Mouse (Mus musculus): ENCODE results near the gene Mien1.

The Mien1 gene

DNA sequence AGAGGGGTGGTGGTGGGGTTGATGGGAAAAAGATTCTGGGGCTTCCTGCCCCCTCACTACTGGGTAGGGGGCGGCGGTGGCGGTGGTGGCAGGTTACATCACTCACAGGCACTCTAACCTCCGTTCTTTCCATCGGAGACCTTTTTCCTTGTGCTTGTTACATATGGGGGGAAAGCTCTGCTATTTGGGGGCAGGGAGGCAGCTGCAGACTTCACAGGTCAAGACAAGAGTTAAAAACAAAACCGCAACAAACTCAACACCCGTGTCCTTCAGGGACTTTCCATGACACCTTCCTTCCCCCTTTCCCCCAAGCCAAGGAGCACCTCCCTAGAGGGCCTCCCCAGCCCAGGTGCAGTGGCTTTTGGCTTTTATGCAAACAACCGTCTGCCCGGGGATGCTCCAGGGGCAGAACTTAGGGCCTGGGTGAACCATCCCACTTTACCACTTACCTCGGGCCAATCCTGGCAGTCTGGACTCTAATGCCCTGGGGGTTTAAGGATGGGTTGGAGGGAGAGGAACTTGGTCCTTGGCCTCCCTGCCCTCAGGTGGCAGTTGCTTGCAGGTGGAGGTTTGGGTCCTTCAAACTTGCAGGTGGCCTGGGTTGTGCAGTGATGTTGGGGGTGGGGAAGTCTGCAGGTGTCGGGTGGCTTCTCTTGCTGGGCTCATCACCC lies 20.4 kb upstream of the Mien1 start:
- no peak for DNase-seq

DNA sequence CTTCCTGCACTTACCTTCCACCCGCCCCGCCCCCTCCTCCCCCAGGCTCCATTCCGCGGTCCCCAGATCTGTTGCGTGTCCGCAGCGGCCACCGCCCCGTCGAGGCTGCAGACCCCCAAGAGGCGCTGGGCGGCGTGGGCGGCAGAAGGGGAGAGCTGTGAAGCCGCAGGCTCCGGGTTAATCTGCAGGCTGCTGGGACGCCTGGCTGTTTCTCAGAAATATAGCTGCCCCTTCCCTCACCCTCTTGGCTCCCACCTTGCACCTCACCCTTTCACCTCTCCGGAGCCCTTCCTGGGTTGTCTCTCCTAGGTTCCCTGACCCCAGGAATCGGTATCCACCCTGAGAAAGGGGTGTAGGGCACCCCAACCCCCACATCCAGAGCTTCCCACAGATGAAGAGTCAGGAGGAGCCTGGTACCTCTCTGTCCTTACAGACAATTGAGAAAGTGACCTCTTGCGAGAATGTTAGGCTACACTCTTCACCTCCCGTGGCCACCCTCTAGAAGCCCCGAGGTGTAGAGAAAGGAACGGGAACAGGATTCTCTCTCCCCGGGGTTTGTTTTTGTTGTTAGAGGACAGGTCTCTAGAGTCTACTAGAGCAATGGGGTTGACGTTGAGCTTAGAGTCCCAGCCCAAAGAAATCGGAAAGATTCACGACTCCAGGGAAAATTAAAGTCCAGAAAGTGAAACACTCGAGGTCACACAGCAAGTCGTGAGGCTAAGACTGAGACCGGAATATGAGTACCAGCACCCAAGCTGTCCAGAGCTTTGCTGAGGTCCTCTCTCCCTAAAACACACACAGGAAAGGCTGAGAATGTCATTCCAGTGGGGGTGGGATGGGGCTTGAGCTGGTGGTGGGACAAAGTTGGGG lies 19.6 kb upstream of the Mien1 start:
- DNase-seq = no peak

DNA sequence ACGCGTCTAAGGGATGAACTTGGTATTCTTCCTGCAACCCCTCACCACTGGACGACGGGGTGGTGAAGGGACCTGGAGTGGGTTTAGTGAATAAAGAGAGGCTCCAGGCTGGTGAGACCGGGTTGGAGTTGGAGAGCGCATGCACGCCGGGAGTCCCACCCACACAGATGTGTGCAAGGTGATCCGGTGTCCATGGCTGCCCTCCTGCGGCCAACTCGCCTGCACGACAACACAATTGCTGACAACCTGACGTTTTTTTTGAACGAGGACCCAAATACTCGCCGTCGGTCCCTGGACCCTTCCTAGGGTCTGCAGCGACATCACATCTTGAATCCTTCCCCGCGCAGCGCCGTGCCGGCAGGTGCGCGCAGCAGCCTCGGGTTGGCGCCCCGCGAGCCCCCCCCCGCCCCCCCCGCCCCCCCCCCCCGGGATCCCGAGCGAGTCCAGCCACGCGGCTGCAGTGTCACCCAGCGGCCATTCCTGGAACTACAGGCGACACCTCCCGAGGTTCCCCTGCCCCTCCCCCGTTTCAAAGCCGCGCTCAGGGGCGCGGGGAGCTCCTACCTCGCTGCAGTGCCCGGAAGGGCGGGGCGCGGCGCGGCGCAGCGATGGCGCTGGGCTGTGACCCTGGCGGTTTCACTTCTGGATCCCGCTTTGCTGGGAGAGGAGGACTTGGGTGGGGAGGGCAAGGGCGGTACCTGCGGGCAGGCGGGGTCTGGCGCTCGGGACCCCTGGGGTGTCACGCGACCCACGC lies 18.8 kb upstream of the Mien1 start:
- DNase-seq = peak; percentile 86

DNA sequence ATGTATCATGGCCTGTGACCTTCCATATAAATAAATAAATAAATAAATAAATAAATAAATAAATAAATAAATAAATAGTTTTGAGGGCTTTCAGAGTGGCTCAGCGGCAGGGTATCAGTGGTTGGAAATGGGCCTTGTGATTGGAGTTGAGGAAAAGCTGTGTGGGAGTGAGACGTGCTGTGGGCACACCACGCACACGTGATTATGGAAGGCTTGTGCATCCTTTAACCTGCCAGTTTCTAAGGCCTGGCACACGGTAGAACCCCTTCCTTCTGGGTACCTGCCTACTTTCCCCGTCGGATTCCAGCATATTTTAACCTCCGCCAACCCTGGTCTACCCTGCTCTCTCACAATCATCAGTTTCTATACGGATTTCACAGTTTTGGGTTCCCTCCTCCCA lies 18.2 kb upstream of the Mien1 start:
- DNase-seq = no peak

DNA sequence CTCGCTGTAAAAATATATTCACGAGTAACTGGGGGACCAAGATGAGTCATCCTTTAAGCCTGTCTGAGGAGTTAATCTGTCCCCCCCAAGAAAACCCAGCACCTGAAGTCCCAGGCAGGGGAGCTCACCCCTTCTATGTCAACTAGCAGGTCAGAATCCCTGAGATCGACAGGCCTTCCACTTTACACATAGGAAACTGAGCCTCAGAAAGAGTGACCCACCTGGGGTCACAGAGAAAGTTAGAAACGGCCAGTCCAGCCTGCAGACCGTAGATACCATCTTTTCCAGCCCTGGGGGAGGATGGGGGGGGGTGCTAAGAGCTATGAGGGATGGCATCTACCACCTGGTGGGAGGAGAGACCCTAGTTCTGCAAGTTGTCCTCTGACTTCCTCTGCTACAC lies 17.8 kb upstream of the Mien1 start:
- no peak for DNase-seq

DNA sequence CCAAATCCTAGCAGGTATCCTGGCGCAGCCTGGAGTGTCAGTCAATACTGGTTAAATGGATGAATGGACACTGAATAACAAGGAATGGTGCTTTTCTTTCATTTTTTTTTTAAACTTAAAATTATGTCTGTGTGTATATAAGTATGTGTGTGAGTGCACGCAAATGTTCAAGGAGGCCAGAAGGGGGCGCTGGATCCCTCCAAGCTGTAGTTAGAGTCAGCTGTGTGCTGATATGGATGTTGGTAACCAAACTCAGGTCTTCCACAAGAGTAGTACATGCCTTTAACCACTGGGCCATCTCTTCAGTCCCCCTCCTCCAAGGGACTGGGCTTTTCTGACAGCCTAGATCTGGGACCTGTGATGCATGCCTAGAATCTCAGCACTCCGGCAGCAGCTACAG lies 16.7 kb upstream of the Mien1 start:
- DNase-seq = no peak

DNA sequence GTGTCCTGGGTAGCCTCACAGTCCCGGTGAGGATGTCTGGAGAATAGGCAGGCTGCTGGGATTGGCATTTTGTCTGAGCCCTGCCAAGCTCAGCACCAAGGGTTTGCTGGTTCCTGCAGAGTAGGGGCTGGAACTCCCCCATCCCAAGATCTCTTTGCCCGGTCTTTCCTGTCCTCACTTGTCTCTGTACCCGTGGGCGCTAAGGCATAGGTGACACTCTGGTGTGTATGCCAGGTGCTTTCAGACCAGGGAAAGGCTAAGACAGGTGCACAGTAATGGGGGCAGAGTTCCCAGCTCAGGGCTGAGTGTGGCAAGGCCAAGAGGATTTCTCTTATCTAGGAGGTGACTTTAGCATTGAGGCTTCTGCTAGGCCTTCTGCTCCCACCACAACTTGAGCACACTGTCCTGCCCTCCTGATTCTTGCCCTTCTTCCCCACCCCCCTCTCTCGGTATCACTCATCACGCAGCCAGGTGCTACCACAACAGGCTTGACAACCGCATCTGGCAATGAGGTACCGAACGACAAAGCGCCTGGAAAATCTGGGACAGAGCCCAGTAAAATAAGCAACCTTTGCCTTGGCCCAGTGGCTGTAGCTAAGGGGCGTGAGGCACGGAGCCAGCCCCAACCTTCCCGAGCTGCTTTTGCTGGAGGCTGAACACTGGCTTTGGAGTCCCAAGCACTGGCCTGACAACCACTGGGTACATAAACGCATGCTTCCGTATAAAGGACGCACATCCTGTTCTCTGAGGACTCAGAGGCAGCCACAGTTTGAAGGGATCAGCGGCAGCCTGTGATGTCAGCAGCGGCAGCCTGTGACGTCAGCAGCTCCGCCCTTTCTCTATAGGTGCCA lies 11.4 kb upstream of the Mien1 start:
- no peak for DNase-seq

DNA sequence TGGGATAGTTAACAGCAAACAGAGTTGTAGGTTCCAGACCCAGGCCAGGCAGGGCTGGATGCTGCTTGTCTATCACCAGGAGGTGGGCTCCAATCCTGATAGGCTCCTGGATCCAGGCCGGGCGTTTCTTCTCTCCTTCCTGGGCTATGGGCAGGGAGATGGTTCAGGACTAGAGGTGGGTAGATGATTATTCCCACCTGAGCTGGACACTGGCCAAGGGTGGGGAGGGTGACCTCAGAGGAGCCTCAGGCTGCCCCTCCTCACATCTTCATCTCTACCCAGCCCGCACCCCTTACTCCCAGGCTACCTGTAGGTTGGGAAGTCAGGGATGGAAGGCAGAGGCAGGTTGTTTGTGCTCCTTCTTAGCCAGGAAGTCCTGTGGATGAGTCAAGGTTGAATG lies 10.6 kb upstream of the Mien1 start:
- peak; percentile 47 for DNase-seq

DNA sequence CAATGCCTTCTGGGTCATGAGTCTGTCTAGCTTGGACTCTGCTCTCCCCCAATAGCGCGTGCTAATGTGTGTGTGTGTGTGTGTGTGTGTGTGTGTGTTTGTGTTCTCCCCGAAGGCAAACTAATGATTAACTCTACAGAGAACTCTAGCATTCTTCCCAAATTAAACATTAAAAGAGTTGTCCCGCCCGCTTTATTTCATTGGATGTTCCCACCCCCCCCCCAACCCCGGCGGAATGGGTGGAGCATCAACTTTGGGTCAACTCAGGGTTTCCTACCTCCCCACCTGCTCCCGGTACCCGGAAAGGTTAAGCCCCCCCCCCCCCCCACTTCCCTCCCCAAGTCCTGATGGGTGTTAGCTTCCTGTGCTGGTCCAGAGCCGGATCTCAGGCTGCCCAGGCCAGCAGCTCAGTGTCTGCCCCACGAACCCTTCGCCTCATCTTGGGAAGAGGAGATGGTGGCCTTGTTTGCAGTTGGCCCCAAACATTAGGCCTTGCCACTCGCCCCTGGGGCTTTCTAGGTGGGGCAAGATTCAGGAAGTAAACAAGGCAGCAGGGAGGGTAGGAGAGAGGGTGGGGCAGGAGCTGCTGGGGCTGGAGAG lies 9.5 kb upstream of the Mien1 start:
- no peak for DNase-seq

DNA sequence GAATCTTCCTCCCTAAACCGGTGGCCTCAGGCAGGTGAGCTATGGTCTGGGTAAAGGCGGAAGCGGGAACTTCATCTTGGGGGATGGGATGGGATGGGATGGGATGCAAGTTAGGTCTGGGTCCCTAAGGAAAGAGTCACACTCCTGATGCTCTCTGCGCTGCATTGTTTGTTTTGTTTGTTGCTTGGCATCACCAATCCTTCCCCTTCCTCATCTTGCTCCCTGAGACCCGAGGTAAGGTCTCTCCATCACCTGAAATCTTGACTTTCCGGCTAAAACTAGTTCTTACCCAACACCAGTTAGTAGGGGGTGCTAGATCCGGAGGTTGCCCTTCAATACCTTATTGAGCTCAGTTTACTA lies 8.7 kb upstream of the Mien1 start:
- DNase-seq = no peak

DNA sequence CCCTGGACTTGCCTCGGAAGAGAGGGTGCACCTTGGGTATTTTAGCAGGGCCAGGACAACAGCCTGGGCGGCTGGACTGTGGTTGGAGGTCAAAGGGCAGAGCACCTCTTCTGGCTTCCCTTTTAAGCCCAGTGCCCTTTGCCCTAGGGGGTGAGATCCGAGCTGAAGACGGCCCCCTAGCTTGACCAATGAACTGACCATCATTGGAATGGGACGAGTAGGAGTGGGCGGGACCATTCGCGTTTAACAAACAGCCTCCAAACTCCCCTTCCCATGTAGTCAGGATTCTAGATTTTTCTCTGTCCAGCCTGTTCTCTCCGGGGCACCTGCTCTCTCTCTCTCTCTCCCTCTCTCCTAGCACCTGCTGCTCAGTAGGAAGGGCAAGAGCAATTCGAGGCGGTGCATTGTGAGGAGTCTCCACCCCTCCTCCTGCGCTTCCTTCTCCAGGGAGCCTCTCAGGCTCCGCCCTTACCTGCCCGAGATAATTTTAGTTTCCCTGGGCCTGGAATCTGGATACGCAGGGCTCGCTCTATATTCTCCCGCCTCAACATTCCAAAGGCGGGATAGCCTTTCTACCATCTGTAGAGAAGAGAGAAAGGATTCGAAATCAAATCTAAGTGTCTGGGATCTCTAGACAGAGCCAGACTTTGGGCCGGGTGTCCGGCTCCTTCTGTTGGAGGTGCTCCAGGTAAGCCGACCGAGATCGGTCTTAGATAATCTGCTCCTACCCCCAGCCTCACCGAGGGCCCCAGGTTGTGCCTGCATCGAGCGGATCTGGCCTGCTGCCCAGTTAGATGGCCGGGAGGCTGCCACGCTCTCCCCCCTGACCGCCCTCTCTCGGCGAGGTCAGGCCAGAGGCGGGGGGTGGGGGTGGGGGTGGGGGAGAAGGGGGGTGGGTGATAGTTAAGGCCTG lies 8.0 kb upstream of the Mien1 start:
- DNase-seq = peak; percentile 75

DNA sequence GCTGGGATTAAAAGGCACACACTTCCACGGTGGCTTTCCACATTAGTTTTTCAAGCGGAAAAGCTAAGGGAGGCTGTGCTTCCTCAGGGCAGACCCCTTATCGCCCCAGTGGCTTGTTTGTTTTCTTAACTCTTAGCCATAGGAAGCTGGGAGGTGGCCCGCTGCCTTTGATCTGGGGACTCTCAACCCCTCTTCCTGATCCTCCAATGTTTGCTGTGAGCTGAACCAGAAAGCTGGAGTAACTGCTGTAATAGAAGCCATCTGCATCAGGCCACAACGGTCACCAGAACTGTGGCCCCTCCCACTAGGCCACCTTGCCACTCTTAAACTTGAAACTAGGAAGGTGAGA lies 7.4 kb upstream of the Mien1 start, which contains the start of gene Grb7:
TSS of gene Grb7 (plus strand) at position 182 of the 349 bp plus-strand sequence.
- DNase-seq = no peak

DNA sequence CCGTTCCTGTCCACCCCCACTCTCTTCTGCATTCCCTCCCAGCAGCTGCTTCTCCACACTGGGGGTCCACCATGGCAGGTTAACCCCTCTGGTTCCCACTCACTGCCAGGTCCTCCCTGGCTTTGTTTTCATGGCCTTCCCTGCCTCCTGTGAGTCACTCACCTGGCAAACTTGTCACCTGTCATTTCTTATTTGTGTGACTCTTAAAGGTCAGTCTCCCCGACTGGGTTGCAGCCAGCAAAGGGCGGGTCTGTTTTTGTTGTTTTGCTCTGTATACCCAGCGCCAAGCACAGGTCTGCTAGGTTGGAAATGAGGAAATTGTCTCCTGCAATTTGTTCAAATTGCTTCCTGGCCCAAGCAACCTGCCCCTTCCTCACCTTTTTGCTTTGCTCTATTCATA lies 6.9 kb upstream of the Mien1 start:
- DNase-seq = no peak

DNA sequence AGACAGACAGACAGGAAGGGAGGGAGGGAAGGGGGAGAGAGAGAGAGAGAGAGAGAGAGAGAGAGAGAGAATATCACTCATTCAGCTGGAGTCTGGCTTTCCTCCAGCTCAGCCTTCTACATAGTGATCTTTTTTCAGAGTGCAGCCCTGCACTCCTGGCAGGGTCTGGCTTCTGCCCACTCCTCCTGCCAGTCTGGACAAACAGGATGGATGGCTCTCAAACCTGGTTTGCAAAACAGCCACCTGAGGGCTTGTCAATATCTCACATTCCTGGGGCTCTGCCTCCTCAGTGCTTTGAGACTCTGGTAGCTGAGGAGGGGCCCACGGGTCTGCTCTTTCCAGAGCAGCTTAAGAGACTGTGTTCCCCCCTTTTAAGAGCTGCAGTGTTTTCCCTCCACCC lies 6.4 kb upstream of the Mien1 start:
- DNase-seq = no peak

DNA sequence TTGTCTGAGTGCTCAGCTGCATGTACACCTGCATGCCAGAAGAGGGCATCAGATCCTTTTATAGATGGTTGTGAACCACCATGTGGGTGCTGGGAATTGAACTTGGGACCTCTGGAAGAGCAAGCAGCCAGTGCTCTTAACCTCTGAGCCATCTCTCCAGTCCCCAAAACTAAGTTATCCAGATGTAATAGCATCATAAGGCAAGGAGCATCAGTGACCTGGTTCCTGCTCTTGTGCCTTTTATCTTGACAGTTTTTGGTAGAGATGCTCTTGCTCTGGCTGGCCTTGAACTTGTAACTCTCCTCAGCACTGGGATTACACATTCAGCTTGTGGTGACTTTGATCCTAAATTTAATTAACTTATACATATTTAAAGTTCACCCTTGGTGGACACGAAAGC lies 4.9 kb upstream of the Mien1 start:
- no peak for DNase-seq

DNA sequence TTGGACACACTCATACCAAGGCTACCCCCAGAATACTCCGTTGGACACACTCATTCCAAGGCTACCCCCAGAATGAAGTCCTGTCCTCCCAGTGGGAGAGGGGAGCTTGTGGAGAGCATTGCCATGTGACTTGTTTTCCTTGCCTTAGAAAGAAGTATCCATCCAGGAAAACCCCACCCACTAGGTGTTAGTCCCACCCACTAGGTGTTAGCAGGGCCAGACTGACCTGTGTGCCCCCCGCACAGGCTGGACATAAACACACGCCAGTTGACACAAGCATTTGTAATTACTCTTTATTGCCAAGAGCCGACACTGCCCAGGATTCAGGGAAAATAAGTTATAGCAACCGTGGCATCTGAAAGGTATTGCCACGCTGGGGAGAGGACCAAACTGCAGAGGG lies 1.4 kb downstream of the Mien1 start:
- DNase-seq = peak; percentile 49

DNA sequence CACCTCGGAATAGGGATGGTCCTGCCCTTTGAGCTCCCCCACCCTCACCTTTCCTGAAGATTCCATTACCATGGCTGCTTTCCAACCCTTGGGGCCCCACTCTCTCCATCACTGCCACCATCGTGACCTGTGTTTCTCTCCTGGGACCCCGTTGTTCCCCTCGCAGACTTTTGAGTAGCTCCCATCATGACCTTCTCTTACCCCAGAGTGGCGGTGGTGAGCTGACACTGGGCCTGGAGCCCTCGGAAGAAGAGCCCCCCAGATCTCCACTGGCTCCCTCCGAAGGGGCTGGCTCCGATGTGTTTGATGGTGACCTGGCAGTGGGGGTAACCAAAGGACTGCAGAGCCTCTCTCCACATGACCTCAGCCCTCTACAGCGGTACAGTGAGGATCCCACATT lies 3.1 kb downstream of the Mien1 start:
- DNase-seq = no peak

DNA sequence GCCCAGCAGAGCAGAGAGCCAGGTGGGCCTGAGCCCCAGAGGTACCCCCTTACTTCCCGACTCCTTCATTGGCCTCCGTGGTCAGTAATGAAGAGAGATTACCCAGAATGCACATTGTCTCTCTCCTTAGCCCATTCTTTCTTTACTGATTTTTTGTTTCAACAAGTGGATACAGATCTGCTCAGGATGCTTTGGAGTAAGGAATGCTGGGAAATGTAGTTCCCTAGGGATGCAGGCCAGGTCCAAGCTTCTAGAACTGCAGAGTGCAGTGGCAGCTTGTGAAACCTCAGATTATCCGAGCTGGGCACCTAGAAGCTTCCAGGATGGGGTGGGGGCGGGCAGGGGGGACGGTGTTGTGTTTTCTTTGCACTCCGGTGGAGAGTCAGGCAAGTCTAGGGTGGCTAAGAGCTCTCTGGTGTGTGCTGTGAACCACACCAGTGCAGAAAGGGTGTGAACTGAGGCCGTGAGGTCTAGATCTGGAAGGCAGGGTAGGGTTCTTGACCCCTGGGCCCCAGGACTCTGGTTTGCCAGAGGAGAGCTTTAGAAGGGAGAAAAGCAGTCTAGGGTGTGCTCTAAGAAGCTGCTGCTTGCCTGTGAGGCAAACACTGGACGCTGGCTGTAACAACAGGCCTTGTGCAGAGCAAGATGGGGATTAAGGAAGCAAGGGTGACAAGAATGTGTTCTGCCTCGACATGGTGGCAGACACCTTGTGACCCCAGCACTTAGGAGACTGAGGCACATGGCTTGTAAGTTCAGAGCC lies 6.9 kb downstream of the Mien1 start:
- no peak for DNase-seq

DNA sequence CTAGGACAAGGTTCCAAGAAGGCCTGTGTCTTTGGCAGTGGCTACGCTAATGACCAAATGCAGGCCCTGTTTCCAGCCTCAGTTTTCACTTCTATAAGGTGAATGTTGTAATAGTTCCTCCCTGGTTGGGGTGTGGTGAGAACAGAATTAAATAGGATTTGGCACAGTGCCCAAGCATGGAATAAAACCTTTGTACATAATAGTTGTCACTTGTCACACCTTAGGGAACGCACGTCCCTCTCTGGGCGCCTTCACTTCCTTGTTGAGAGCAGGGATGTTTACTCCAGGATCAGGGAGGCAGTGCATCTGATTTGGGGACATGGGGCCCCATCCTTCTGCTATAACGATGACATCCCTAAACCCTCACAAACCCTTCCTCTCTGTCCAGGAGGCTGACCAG lies 10.4 kb downstream of the Mien1 start:
- DNase-seq = no peak

DNA sequence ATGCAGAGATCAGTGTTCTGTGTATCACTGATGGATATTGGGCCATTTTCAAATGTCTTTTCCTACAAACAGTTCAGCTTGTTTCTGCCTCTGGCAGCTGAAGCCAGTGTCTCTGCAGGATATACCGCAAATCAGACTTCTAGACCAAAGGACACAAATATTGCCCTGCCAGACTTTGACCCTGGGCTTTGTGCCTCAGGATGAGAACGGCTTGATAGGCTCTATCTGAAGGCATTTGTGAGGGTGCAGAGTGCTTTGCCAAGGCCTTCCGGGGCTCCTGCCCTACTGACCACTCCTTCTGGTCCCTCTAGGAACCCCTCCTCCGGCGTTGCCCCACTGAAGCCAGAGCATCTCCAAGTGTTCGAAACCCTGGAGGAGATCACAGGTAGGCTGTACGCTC lies 12.2 kb downstream of the Mien1 start:
- DNase-seq = no peak
